Mouse (Mus musculus) erythroid progenitor cell, adult 5-6 weeks (primary cell): ENCODE data around the gene Clk3. TPM values are rescaled to one million over a fixed set of nuclear protein-coding genes. Genes with fewer than 3 reads are reported as not detected.

ENCODE experiments used
- ATAC-seq: replicated peaks from 2 replicates; pipeline ENCODE4 v1.8.0; 2016; ENCODE audit warnings: moderate number of reproducible peaks, mild to moderate bottlenecking, moderate TSS enrichment, inconsistent platforms; ENCODE audit not compliant: poor library complexity, low FRiP score, severe bottlenecking
- total RNA-seq, 2 experiments: library from RNA; stranded (forward) in 1 of 2; stranded (reverse) in 1 of 2; fragments of 150-400 nt in 1 of 2; fragments of 186-747, 209-891 nt in 1 of 2; gene quantifications; 2 replicates each; pipeline versions ENCODE4 v1.2.3 to v1.2.4; 2015 to 2017; ENCODE audit warnings: low replicate concordance in 2 of 2

The Clk3 gene
- 237 and 278 TPM in 2 replicates for total RNA-seq (2015; ENCODE audit: low replicate concordance)
- total RNA-seq (2017; ENCODE audit: low replicate concordance): 247 and 348 TPM in 2 replicates

DNA sequence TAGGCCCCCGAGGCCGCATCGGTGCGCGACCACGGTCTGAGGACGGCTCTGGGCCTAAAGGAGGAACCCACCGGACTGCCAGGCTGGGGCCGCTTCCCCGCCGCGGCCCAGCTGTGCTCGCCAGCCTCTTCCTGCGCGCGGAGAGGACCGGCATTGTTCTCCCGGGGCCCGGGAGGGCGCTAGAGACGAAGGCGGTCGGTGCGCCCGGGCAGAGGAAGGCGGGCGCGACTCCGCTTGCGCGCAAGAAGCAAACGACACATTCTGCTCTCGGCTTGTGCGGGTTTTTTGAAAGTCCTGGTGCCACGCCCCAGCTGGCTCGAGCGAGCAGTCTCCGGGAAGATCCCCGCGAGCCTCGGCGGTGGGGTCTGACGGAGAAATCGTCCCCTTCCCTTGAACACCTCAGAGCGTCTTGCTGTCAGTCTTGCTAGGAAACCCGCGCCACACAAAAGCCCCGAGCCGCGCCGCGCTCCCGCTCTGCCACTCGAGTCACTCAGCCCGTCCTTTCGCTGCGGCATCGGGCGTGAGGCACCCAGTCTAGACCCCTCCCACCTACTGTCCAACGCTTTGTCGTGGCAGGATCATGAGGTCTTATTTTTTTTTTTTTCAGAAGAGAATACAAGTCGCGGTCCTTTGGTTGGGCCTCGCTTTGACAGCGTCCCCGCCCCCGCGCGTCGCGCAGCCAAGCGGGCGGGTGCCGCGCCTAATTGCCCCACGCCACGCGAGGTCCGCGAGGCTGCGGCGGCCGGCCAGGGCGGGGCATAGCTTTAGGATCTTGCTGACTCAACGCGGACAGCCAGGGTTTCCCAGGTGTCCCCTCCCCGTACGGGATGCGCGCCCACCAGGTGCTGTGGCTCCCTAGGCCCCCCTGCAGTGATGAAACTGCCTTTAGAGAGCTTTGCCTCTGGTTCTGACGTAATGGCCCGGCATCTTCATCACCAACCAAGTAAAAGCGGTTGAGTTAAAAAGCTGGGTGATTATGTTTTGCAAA, at the start of gene Clk3:
Gene Clk3, minus strand, starts transcription at position 497 of the 988 bp plus-strand sequence.
- ATAC-seq: peak; percentile 35

DNA sequence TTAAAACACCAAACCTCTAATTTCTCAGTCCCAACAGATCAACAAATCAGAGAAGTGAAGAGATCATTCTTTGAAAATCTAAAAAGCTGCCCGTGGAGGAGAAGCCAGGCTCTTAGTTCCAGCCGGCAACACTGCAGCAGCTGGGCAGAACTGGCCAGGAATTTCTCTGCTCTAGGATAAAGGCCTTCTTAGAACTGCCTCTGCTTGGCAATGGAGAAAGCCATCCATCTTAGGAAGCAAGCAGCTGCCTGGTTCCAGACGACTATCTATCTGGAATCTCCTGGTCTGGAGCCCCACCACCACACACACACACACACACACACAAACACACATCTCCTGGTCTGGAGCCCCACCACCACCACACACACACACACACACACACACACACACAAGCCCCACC, 49.2 kb upstream of the Clk3 start:
- no peak for ATAC-seq

DNA sequence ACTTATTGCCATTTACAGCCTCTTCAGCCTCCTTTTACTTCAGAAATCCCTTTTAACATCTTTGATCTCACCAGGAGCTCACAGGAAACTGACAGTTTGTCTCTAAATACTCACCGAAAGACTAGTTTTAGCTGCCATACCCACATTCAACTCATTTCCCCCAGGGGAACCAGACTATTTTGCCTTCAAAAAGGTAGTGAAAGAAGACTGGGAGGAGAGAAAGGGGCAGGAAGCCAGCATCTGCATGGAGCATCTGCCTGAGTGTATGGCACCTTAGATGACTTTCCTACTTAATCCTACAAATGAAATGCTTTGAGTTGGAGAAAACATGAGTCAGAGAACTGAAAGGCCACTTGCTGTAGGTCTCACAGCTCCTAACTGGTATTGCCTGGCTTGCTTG, 48.4 kb upstream of the Clk3 start:
- ATAC-seq: no peak

DNA sequence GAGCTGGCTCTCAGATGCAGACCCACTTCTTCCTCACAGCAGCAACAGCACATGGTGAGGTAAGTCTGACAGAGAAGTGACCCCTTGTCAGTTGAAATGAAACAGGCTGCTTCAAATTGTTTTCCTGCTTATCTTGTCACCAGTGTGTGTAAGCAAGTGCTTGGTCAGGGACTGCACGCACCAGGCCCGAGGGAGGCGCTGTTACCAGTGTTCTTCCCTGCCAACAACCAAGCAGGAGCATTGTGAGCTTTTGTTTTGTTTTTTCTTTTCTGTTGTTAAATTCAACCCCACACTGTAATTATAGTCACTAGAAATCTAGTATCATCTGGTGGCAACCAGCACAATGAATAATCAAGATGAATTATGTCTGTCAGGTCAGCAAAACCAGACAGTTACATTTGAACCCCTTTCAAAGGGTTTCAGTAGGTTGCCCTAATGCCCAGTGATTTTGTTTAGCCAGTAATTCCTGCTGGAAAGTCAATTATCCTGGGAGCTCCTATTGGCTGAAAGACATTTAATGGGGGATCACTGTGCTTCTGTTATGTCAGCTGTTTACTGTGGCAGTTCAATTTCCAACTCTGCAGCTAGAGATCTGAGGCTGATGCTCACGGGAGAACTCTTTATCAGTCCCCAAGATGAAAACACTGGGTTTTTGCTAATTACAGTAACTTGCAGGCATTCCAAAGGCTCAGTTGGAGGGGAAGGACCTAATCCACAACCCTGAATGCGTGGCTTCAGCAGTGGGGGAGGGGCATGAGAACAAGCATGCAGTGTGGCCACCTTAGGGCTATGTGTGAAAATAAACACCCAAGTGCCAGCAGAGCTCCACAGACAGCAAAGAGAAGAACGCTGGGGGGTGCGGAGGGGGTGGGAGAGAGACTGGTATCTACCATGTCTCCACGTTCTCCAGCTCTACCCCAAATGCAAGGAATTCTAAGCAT, 46.4 kb upstream of the Clk3 start:
- ATAC-seq: no peak

DNA sequence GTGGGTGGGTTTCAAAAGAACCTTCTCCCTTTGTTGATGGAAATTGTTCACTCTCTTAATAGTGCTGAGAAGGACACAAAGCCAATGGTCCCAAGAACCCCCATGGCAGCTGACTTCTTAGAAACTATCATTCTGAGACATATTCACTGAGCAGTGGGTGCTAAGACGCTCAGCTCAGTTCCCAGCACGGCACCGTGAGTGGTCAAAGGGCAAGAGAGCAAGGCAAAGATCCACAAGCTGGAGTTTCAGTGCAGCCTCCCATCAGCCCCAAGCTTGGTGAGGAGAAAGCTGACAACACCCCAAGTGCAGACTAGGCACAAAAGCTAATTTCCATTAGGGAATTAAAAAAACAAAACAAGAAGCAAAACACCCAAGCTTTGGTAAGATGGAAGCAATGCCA, 45.0 kb upstream of the Clk3 start:
- ATAC-seq: no peak

DNA sequence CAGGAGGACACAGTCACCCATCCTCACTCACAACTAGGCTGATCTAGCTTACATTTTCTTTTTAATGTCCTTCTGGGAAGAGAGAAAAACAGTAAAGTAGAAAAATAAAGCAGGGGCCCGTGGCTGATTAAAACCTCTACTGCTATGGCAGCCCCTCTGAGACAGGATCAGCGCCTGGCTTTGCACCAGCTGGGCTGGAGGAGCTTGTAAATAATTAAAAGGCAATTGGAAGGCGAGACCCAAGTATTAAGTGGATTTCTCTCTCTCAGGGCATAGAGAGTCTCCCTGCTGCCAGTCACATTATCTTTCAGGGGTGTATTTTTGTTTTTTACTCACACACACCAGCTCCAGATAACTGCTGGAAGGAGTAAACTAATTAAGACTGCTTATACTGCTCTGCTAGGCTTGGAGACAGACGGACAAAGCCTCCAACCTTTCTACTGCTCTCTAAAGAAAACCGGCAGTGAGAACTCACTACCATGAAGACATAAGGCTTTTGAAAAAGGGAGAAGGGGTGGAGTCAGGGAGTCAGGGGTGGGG, 43.2 kb upstream of the Clk3 start:
- no peak for ATAC-seq

DNA sequence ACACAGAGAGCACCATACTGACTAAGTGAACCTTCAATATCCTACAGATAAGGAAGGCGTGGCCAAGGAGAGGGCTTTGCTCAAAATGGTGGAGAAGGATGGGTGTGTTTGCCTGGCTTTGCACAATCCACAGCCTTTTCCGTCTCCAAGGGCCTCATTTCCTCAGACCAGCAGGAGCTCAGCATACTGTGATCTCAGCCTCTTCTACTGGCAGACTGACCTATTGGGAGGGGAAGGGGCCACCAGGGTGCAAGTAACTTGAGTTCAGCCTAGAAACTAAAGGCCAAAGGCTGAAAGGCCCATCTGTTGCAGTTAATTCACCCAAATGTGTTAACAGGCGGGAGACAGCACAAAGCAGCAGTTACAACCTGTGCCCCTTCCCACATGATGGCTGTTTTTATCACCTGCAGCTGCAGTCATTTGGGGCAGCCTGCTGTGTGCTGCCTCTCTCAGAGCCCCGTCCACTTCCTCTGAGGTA, 41.6 kb upstream of the Clk3 start:
- no peak for ATAC-seq

DNA sequence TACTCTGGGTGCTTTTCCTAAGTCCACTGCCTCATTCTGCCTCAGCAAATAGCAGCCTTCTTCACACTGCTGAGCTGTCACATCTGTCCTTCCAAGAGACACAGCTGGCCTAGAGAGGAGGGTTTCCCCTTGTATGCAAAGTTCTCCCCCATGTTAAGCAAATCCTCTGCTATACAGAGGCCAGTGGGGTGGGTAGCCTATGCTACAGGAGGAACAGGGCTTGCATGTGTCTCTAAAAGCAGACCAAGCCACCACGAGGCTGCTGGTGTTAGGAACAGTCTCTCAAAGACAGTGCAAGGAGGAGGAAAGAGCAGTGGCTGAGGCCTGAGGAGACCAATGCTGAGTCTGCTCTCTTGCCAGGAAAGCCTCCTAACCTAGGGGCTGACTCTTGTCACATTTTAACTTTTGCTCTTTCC, 40.4 kb upstream of the Clk3 start:
- no peak for ATAC-seq

DNA sequence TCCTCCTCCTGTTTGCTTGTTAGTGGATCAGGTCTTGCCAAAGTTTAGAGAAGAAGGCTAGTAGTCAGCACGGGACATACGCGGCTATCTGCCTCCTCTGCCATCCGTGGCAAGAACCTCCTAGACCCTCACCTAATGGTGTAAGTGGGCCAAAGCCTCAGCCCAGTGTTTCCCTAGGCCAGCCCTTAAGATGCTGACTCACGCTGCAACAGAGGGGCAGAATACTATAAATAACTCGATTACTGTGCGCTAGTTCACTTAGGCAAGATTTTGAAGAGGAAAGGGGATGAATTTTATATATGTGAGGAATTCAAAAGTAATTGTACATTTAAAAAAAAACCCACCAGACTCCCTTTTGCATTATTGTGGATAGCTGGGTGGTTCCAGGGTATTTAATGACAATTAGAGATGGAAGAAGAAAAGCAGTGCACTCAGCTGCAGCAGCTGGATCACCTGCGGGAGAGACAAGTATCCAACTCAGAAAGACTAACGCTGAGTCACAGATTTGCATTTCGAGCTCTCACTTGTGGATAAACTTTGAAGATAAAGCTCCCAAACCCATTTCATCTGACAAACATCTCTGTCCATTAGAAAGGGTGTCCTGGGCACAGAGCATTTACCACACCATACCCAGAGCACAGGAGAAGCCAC, 39.6 kb upstream of the Clk3 start:
- no peak for ATAC-seq

DNA sequence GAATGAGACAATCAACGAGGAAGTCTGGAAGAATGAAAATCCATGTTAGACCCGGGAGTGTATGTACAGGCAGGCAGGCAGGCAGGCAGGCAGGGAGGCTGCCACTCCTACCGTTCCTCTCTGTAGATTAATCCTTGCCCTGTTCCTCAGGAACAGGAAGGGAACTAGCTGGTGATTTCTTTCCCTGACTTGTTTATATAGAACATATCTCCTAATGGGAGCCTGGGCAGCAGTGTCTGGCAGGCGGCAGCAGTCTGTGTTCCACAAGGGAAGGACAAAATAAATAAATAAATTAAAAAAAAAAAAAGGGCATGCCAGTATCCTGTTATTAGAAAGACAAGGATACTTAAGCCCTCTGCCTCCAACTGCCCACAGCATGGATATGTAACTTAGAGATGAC, 38.2 kb upstream of the Clk3 start:
- no peak for ATAC-seq

DNA sequence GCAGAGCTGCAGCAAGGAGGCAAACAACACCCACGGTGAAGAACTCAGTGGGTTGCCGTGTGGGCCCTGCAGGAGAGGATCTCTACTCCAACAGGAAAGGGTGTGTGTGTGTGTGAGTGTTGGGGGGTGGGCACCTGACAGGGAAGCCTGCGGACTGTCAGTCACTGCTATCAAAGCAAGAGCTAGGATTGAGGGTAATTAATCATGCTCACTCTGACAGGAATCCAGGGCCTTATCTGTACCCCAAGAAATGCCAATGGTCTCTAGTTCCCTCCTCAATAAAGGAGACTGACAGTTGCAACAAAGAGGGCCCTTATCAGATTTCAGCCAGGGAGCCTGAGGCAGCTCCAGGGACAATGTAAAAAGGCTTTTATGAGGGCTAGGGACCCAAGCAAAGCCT, 37.4 kb upstream of the Clk3 start:
- no peak for ATAC-seq

DNA sequence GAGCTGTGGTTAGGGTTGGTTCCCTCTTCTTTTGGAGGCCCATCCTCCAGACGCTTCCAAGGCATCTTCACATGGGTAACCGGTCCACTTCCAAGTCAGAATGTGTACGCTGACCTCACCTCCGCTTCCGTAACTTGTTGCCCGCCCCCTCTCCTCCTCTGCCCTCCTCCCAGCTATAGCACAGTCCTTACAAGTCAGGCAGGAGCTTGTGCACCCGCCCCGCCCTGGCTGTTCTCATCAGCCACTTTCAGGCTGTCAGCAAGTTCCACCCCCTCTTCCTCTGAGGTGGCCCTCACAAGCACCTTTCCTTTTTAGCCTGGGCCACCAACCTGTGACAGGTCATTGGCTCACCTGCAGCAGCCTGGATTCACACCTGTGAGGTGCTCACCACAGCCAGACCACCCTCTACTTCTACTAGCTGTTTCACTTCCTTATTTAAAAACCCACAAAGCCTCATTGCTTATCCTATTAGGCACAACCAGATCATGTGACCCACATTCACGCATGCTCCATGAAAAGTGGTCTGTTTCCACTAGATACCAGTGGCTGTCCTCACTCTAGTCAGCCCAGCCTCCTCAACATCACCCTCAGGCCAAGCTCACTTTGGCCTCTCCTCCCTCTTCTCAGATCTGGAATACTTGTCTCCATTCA, 34.8 kb upstream of the Clk3 start:
- no peak for ATAC-seq

DNA sequence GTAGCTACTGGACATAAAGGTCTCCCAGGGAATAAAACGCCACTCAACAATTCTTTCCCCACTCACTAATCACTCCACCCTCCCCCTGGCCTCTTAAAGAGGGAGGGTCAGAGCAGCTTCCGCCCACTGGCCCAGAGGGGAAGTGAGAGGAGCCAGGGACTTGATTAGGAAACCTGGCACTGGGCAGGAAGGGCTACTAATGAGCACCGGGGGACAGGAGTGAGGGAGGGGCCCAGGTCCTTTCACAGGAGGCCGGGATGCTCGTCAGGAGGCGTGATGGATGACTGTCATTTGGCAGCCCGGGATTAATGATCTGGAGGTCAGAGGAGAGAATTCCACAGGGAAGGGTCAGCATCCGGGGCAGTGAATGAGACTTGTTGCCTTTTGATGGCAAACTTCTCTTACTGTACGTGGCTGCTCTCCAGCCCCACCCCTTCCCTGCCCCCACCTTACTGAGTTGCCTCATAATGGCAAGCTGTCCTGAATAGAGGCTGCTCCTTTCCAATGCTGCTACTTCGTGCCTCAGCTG, 33.1 kb upstream of the Clk3 start:
- ATAC-seq: no peak

DNA sequence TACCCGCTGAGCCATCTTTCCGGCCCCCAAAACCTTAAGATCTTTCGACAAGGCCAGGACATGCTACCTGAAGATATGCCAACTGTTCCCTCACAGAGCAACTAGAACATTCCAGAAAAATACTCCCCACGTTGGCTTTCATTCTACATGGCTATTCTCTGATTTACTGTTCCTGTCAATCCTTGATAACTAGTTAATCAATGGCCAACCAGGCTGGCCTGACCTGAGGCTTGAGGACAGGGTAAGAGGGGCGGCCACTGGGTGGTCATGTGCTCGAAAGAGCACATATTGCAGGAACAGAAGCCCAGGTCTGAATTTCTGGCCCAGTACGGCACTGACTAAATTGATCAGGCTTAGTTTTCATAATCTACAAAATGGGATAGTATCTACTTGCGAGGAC, 31.8 kb upstream of the Clk3 start:
- ATAC-seq: no peak

DNA sequence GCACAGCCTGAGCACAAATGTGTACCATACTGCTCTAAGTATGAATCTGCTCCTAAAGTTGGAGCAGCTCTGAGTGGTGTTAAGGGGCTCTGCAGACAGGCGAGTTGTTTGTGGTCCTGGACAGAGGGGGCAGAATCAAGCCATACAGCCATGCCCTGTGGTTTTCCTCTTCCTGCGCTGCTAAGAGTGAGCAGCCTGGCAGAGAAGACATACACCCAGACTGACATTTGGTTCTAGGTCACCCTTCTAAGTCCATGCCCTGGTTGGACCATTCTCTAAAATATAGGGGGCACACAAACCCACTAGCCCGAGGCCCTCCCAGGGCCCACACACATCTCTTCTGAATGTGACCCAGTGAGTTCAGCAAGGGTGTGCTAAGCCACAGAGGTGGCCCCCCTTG, 24.1 kb upstream of the Clk3 start:
- no peak for ATAC-seq

DNA sequence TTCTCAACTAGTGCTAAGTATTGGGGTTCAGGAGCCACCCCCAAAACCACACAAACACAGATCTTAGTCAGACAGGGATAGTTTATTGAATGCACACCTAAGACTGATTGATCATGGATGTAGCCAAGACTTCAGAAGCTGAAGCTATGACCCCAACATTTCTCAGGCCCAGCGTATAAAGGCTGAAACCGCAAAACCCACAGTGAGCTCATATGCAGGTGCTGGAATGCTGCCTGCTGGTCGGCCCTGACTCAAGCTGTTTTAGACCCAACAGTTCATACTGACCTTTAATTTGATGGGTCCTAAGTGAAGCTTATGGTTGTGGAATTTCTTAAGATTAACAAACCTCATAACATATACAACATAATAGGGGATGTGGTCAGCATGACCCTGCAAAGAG, 17.0 kb upstream of the Clk3 start:
- no peak for ATAC-seq

DNA sequence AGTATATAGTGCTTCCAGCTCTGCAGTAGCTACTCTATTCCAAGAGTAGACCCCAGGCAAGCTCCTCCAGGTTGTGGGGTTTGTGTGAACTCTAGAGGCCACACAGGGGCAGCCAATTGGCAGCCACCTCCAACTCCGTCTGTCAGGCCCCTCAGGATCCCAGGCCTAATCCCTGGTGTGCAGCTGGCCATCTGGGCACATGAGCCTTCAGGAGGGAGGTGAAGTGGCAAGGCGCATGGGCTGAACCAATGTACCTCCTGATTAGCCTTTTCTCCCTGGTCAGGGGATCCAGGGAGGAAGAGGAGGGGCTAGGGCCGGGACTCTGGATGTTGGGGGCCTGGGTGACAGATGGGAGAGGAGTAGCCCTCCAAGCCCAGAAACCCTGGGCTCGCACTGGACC, 10.1 kb upstream of the Clk3 start:
- ATAC-seq: no peak

DNA sequence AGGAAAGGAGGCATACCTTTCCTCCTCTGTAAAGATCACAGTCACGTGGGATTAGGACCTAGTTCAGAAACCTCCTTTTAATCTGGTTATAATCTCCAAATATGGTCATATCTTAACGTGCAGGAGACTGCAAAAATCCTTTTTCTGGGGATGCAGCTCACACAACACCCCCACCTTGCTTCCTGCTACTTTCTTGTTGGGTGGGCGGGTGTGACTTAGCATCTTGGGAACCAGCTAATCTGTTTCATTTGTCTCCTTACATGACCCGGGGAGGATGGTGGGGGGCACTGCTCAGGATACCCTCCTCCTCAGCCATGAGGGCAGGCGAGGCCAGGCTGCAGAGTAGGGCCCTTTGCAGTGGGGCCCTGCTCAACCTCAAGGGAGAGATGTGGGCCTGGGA, 9.4 kb upstream of the Clk3 start:
- no peak for ATAC-seq

DNA sequence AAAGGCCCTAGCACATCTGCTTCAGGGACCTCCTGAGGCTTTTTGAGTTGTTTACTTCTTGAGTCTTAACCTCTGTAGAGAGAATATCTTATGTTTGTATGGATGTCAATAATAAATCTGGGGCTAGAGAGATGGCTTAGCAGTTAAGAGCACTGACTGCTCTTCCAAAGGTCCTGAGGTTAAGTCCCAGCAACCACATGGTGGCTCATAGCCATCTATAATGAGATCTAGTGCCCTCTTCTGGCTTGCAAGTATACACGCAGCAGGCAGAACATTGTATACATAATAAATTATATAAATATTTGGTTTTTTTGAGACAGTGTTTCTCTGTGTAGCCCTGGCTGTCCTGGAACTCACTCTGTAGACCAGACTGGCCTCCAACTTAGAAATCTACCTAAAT, 8.5 kb upstream of the Clk3 start:
- ATAC-seq: no peak
